Mouse (Mus musculus) forebrain, embryonic 15.5 days (tissue): ENCODE data around the gene Eps8l2. TPM values are rescaled to one million over a fixed set of nuclear protein-coding genes. Genes with fewer than 3 reads are reported as not detected.
"Not testable (repeated sequence)": the region's sequence is repeated elsewhere in the genome, so short reads cannot be mapped to it uniquely, and the experiment has no call there.

Source experiments
- ATAC-seq: fragments of 200-750 bp; cut with Nextera tagmentation; replicated peaks from 2 replicates; pipeline ENCODE4 v1.8.0; 2017; ENCODE audit warnings: mild to moderate bottlenecking, moderate TSS enrichment, moderate library complexity
- H3K27ac ChIP-seq: fragments of 300-500 bp; sonication (generic); replicated peaks from 2 replicates; pipeline ENCODE4 v1.5.1; 2015; ENCODE audit warnings: mild to moderate bottlenecking, inconsistent platforms
- H3K27me3 ChIP-seq: fragments of 300-500 bp; sonication (generic); 2 replicates; pipeline ENCODE4 v1.6.1; 2015; ENCODE audit warnings: inconsistent platforms
- H3K36me3 ChIP-seq: fragments of 300-500 bp; sonication (generic); 2 replicates; pipeline ENCODE4 v1.6.1; 2015; ENCODE audit warnings: mild to moderate bottlenecking, inconsistent platforms
- H3K4me1 ChIP-seq: fragments of 300-500 bp; sonication (generic); 2 replicates; pipeline ENCODE4 v1.6.1; 2015; ENCODE audit warnings: inconsistent platforms
- H3K4me2 ChIP-seq: fragments of 300-500 bp; sonication (generic); replicated peaks from 2 replicates; pipeline ENCODE4 v1.6.1; 2015; ENCODE audit warnings: mild to moderate bottlenecking, inconsistent platforms
- H3K4me3 ChIP-seq: fragments of 300-500 bp; sonication (generic); 2 replicates; pipeline ENCODE4 v1.5.1; 2015; ENCODE audit warnings: mild to moderate bottlenecking, inconsistent platforms
- H3K9ac ChIP-seq: fragments of 300-500 bp; sonication (generic); replicated peaks from 2 replicates; pipeline ENCODE4 v1.6.1; 2015; ENCODE audit warnings: mild to moderate bottlenecking, inconsistent platforms
- H3K9me3 ChIP-seq: fragments of 300-500 bp; sonication (generic); 2 replicates; pipeline ENCODE4 v1.6.1; 2016; ENCODE audit warnings: inconsistent platforms
- WGBS: fragments of 180-500 bp; shearing (Covaris S2); methylation state at CpG from one replicate; pipeline ENCODE4 v1.1.7; 2015; ENCODE audit warnings: mixed read lengths; 5-methylcytosine and 5-hydroxymethylcytosine counted together
- polyA plus RNA-seq: library from polyadenylated mRNA; unstranded; fragments of >200 nt; fragmentation: Nextera tagmentation; extraction: Ambion mirVana; gene quantifications from 2 replicates; pipeline ENCODE4 v1.2.1, GENCODE M21; 2015

The Eps8l2 gene
- polyA plus RNA-seq, 1 experiment from 2014 or later, result 0.37 TPM

GRCm38 (mm10) chr7:141403305-141403704 lies 64.6 kb downstream of the Eps8l2 start:
- Histone ChIP-seq H3K4me2 (no peak overlapping the region), H3K4me1 (no peaks in the 10 kb centered on the region), H3K36me3 (peaks cover 51% of the 10 kb centered on the region), H3K27me3 (no peaks in the 10 kb centered on the region), H3K27ac (no peak overlapping the region), H3K9ac (no peak overlapping the region), H3K9me3 (no peaks in the 10 kb centered on the region), H3K4me3 (no peak overlapping the region)
- ATAC-seq, result 0 out of 2 replicates have a peak, but pooled peaks have one; percentile 26
- WGBS, result 42% methylated on average over 5 of the region's 5 CpGs

GRCm38 (mm10) chr7:141405466-141405865 lies 66.8 kb downstream of the Eps8l2 start:
- Histone ChIP-seq H3K27ac (no peak overlapping the region), H3K4me3 (no peak overlapping the region), H3K9ac (no peak overlapping the region), H3K9me3 (no peaks in the 10 kb centered on the region), H3K4me2 (no peak overlapping the region), H3K4me1 (peaks cover 7% of the 10 kb centered on the region), H3K27me3 (no peaks in the 10 kb centered on the region), H3K36me3 (peaks cover 34% of the 10 kb centered on the region)
- ATAC-seq, result no peak
- WGBS, result 82% methylated on average over 4 of the region's 4 CpGs

- not testable (repeated sequence) for H3K9ac ChIP-seq, ATAC-seq, H3K4me2 ChIP-seq, H3K27ac ChIP-seq, H3K4me1 ChIP-seq, H3K4me3 ChIP-seq, H3K9me3 ChIP-seq, H3K27me3 ChIP-seq
- 95% methylated on average over 7 of the region's 7 CpGs for WGBS
- H3K36me3 ChIP-seq, result peaks cover 14% of the 10 kb centered on the region
Observed at GRCm38 (mm10) chr7:141407670-141408069, 69.0 kb downstream of the Eps8l2 start.

- Histone ChIP-seq H3K36me3 (peaks cover 10% of the 10 kb centered on the region; the same call in 1 of the 2 replicates), H3K4me2 (no peak overlapping the region), H3K9ac (0 out of 2 replicates have a peak overlapping the region, but pooled peaks have one; percentile 31)
Observed at GRCm38 (mm10) chr7:141408833-141409232, 70.2 kb downstream of the Eps8l2 start.

GRCm38 (mm10) chr7:141410631-141411030 lies 72.0 kb downstream of the Eps8l2 start:
- no peak for ATAC-seq
- peaks cover 21% of the 10 kb centered on the region for H3K4me1 ChIP-seq
- H3K9me3 ChIP-seq, result no peaks in the 10 kb centered on the region
- no peaks in the 10 kb centered on the region for H3K27me3 ChIP-seq
- peaks cover 10% of the 10 kb centered on the region; the same call in 1 of the 2 replicates for H3K36me3 ChIP-seq
- no peak overlapping the region for H3K27ac ChIP-seq
- no peak overlapping the region for H3K4me3 ChIP-seq
- no peak overlapping the region for H3K4me2 ChIP-seq
- H3K9ac ChIP-seq, result no peak overlapping the region
- WGBS, result 92% methylated on average over 8 of the region's 8 CpGs

More at GRCm38 (mm10) chr7:141408833-141409232, 70.2 kb downstream of the Eps8l2 start:
- no peaks in the 10 kb centered on the region for H3K9me3 ChIP-seq
- H3K4me1 ChIP-seq, result peaks cover 15% of the 10 kb centered on the region
- 0 out of 2 replicates have a peak overlapping the region, but pooled peaks have one; percentile 12 for H3K4me3 ChIP-seq
- 12% methylated on average over 11 of the region's 11 CpGs for WGBS
- no peaks in the 10 kb centered on the region for H3K27me3 ChIP-seq
- ATAC-seq, result peak; percentile 59
- 0 out of 2 replicates have a peak overlapping the region, but pooled peaks have one; percentile 46 for H3K27ac ChIP-seq

- ATAC-seq, result no peak
- H3K4me3 ChIP-seq, result no peak overlapping the region
- 79% methylated on average over 1 of the region's 1 CpGs for WGBS
- peaks cover 10% of the 10 kb centered on the region; the same call in 1 of the 2 replicates for H3K36me3 ChIP-seq
- no peak overlapping the region for H3K9ac ChIP-seq
- H3K4me2 ChIP-seq, result no peak overlapping the region
- no peak overlapping the region for H3K27ac ChIP-seq
- no peaks in the 10 kb centered on the region for H3K27me3 ChIP-seq
- peaks cover 21% of the 10 kb centered on the region for H3K4me1 ChIP-seq
- H3K9me3 ChIP-seq, result no peaks in the 10 kb centered on the region
Observed at GRCm38 (mm10) chr7:141411667-141412066, 73.0 kb downstream of the Eps8l2 start.

Other genes starting within 250 kb of the Eps8l2 start
- 1.8 and 2.0 TPM in 2 replicates for gene Sigirr, start 238.3 kb upstream of the Eps8l2 start, polyA plus RNA-seq
- 0.09 TPM in 1 of 2 replicates, not detected in the other for gene Ano9, start 221.1 kb upstream of the Eps8l2 start, polyA plus RNA-seq
- gene Ptdss2, start 216.5 kb upstream of the Eps8l2 start, polyA plus RNA-seq, result 74.5 TPM in 2 replicates
- 42.3 and 44.0 TPM in 2 replicates for gene Rnh1, start 166.0 kb upstream of the Eps8l2 start, polyA plus RNA-seq
- gene Hras, start 144.9 kb upstream of the Eps8l2 start, polyA plus RNA-seq, result 126 and 127 TPM in 2 replicates
- 10.3 and 12.7 TPM in 2 replicates for gene Lrrc56, start 144.7 kb upstream of the Eps8l2 start, polyA plus RNA-seq
- gene Lmntd2, start 124.8 kb upstream of the Eps8l2 start, polyA plus RNA-seq, result 0.75 and 1.4 TPM in 2 replicates
- 24.6 and 26.9 TPM in 2 replicates for gene Rassf7, start 123.0 kb upstream of the Eps8l2 start, polyA plus RNA-seq
- gene Phrf1, start 110.1 kb upstream of the Eps8l2 start, polyA plus RNA-seq, result 80.2 and 81.8 TPM in 2 replicates
- 1.1 and 2.3 TPM in 2 replicates for gene Irf7, start 72.4 kb upstream of the Eps8l2 start, polyA plus RNA-seq
- gene Cdhr5, start 62.1 kb upstream of the Eps8l2 start, polyA plus RNA-seq, result not detected in 2 replicates
- 1.4 TPM in 2 replicates for gene Sct, start 59.7 kb upstream of the Eps8l2 start, polyA plus RNA-seq
- gene Drd4, start 46.9 kb upstream of the Eps8l2 start, polyA plus RNA-seq, result 0.64 and 0.78 TPM in 2 replicates
- 140 and 142 TPM in 2 replicates for gene Deaf1, start 11.2 kb upstream of the Eps8l2 start, polyA plus RNA-seq
- gene Tmem80, start 11.1 kb upstream of the Eps8l2 start, polyA plus RNA-seq, result 64.1 and 64.3 TPM in 2 replicates
- gene Taldo1, start 53.3 kb downstream of the Eps8l2 start, polyA plus RNA-seq, result 375 and 378 TPM in 2 replicates
- gene Gatd1, start 75.3 kb downstream of the Eps8l2 start, polyA plus RNA-seq, result 62.2 and 64.2 TPM in 2 replicates
- gene Cend1, start 90.6 kb downstream of the Eps8l2 start, polyA plus RNA-seq, result 47.0 and 50.4 TPM in 2 replicates
- 83.1 and 86.3 TPM in 2 replicates for gene Slc25a22, start 99.0 kb downstream of the Eps8l2 start, polyA plus RNA-seq
- 7.8 and 9.5 TPM in 2 replicates for gene Pidd1, start 105.1 kb downstream of the Eps8l2 start, polyA plus RNA-seq
- gene Rplp2, start 108.5 kb downstream of the Eps8l2 start, polyA plus RNA-seq, result 820 and 834 TPM in 2 replicates
- 21.5 and 22.0 TPM in 2 replicates for gene Pnpla2, start 116.3 kb downstream of the Eps8l2 start, polyA plus RNA-seq
- 5.0 and 8.5 TPM in 2 replicates for gene Cracr2b, start 122.2 kb downstream of the Eps8l2 start, polyA plus RNA-seq
- gene Cd151, start 128.5 kb downstream of the Eps8l2 start, polyA plus RNA-seq, result 15.9 and 18.6 TPM in 2 replicates
- gene Polr2l, start 136.3 kb downstream of the Eps8l2 start, polyA plus RNA-seq, result 68.3 and 73.2 TPM in 2 replicates
- 25.6 and 27.3 TPM in 2 replicates for gene Tspan4, start 136.4 kb downstream of the Eps8l2 start, polyA plus RNA-seq
- 32.2 and 33.7 TPM in 2 replicates for gene Chid1, start 201.0 kb downstream of the Eps8l2 start, polyA plus RNA-seq
- 106 and 110 TPM in 2 replicates for gene Ap2a2, start 223.3 kb downstream of the Eps8l2 start, polyA plus RNA-seq